Mouse (Mus musculus) G1E (cell line): ENCODE data around the gene Onecut3.

ENCODE experiments used
- CTCF ChIP-seq: IDR thresholded peaks from 2 replicates; pipeline ENCODE4 v1.5.1; 2012; ENCODE audit warnings: low read depth, low read length, inconsistent platforms, mixed read lengths
- GATA1 ChIP-seq: IDR thresholded peaks from 2 replicates; pipeline ENCODE4 v1.6.1; 2012; ENCODE audit warnings: borderline replicate concordance, low read length, inconsistent platforms, mixed read lengths
- GATA2 ChIP-seq: IDR thresholded peaks from 2 replicates; pipeline ENCODE4 v1.6.1; 2012; ENCODE audit warnings: low read depth, low read length, inconsistent platforms, borderline replicate concordance
- POLR2AphosphoS5 ChIP-seq: IDR thresholded peaks from 2 replicates; pipeline ENCODE4 v1.6.1; 2012; ENCODE audit warnings: low read depth, low read length, inconsistent platforms; ENCODE audit not compliant: insufficient replicate concordance
- TAL1 ChIP-seq: conservative IDR thresholded peaks from 2 replicates; pipeline ENCODE4 v1.6.1; 2012; ENCODE audit warnings: low read depth, low read length, inconsistent platforms, mixed read lengths

- peak; percentile 56 for TF ChIP-seq CTCF
- no peak for TF ChIP-seq POLR2AphosphoS5
- TF ChIP-seq TAL1 = no peak
- no peak for TF ChIP-seq GATA1
- no peak for TF ChIP-seq GATA2
Observed at GRCm38 (mm10) chr10:80548428-80549006, 53.9 kb downstream of the Onecut3 start.
